Mouse (Mus musculus) megakaryocyte, embryonic 14.5 days (primary cell): Measurements from ENCODE around the gene Sart1.

Source experiments
- FLI1 ChIP-seq: IDR thresholded peaks from 2 replicates; pipeline ENCODE4 v1.6.1; 2012; ENCODE audit warnings: low read length, inconsistent platforms, mixed read lengths
- GATA1 ChIP-seq: IDR thresholded peaks from 3 replicates; pipeline ENCODE4 v1.6.1; 2012; ENCODE audit warnings: mixed read lengths, low read length, inconsistent platforms, borderline replicate concordance

- TF ChIP-seq GATA1 = no peak
- TF ChIP-seq FLI1 = no peak
These were observed 3.8 kb downstream of the Sart1 start for GRCm38 (mm10) chr19:5384715-5385114.
